In the genomic region with DNA sequence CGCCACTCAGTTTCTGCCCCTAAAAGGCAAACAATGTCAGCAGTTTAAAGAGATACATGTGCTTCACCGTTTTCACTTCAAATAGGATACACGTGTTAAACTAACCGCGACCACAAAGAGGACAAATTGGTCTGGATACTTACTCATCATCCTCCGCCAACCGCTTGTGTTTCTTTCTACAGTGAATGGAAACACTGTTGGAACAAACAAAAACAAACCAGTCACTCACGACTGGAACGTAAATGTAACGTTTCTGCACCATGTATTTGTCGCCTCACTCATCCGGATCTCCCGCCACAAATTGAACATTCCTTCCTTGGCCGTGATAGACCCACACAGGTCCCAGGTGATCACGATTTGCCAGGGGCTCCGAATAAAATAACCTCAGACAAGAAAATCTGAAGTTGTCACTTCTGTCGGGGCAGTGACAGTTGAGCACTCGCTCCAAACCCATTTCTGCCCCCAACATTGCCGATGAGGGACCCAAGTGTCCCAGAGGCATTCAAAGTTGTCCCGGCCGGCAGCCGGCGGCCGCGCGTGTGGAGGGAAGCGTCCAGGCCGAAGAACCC, we compare ENCODE assay signal across 8 mouse cellular contexts. TPM values are rescaled to one million over a fixed set of nuclear protein-coding genes. Genes with fewer than 3 reads are reported as not detected.
DNase-seq lines count a peak whose midpoint lies in the region; ATAC-seq and TF ChIP-seq lines count a peak whose summit lies in the region.

No protein-coding gene starts in this region.

- peak overlapping the region; percentile 93 for H3K9ac ChIP-seq in kidney, embryonic 16.5 days (replicated peaks; ENCODE audit: low read length)
- peak overlapping the region; percentile 86 for H3K9ac ChIP-seq in MEL (ENCODE audit: control insufficient read depth, low read depth, low read length, poor library complexity, severe bottlenecking)
- peak overlapping the region; percentile 79 for H3K9ac ChIP-seq in liver, embryonic 14.5 days (replicated peaks)

- ATAC-seq in kidney, embryonic 16.5 days (ENCODE audit: low FRiP score, low TSS enrichment), result 0 out of 2 replicates have a peak, but pooled peaks have one; percentile 1
- ATAC-seq in liver, embryonic 14.5 days (ENCODE audit: insufficient read depth), result no peak

- H3K4me3 ChIP-seq in kidney, embryonic 16.5 days (ENCODE audit: low read length), result peak overlapping the region; percentile 89
- H3K4me3 ChIP-seq in MEL (ENCODE audit: control insufficient read depth in 1 of 2, insufficient read depth in 1 of 2, low read depth in 2 of 2, low read length in 2 of 2), result peak overlapping the region; percentile 75 to 85
- H3K4me3 ChIP-seq in forebrain, embryonic 10.5 days, result peak overlapping the region; percentile 79
- peak overlapping the region; percentile 74 to 81 for H3K4me3 ChIP-seq in liver, embryonic 14.5 days (ENCODE audit: insufficient read depth in 1 of 2, low read depth in 2 of 2, low read length in 2 of 2)

- H3K79me2 ChIP-seq in MEL (ENCODE audit: control insufficient read depth, insufficient read depth, low read length, poor library complexity), result peaks cover 33% of the 10 kb centered on the region

- H3K36me3 ChIP-seq in kidney, embryonic 16.5 days (ENCODE audit: insufficient read depth, low read length), result peaks cover 9% of the 10 kb centered on the region
- peaks cover 19 to 39% of the 10 kb centered on the region in 2 experiments for H3K36me3 ChIP-seq in MEL (ENCODE audit: control insufficient read depth in 1 of 2, insufficient read depth in 2 of 2, low read length in 2 of 2)
- H3K36me3 ChIP-seq in forebrain, embryonic 10.5 days (replicated peaks), result peaks cover 36% of the 10 kb centered on the region
- peaks cover 13% of the 10 kb centered on the region for H3K36me3 ChIP-seq in liver, embryonic 14.5 days (replicated peaks; ENCODE audit: control insufficient read depth, insufficient read depth, low read depth)

- TF ChIP-seq EP300 in MEL (IDR thresholded peaks at IDR 0.05; ENCODE audit: low read depth in 1 of 2, low read length in 2 of 2), result no peak; a peak in 1 of 4 replicates
- no peak for TF ChIP-seq EP300 in liver, embryonic 14.5 days (IDR thresholded peaks at IDR 0.05; ENCODE audit: low read depth)

- no peaks in the 10 kb centered on the region for H3K9me3 ChIP-seq in kidney, embryonic 16.5 days (ENCODE audit: low read length)
- no peaks in the 10 kb centered on the region for H3K9me3 ChIP-seq in MEL (replicated peaks; ENCODE audit: insufficient read depth, low read length)
- no peaks in the 10 kb centered on the region for H3K9me3 ChIP-seq in forebrain, embryonic 10.5 days
- no peaks in the 10 kb centered on the region for H3K9me3 ChIP-seq in liver, embryonic 14.5 days (ENCODE audit: control insufficient read depth, low read length)

- no peak for TF ChIP-seq POLR2A in MEL (IDR thresholded peaks at IDR 0.05; ENCODE audit: control insufficient read depth in 1 of 2, insufficient read depth in 1 of 2, low read depth in 1 of 2, low read length in 2 of 2, poor library complexity in 1 of 2)

- no peaks in the 10 kb centered on the region for H3K27me3 ChIP-seq in kidney, embryonic 16.5 days (ENCODE audit: insufficient read depth, low read length)
- no peaks in the 10 kb centered on the region for H3K27me3 ChIP-seq in MEL (ENCODE audit: control insufficient read depth in 1 of 2, insufficient read depth in 2 of 2, low read length in 2 of 2)
- H3K27me3 ChIP-seq in forebrain, embryonic 10.5 days (ENCODE audit: poor library complexity, severe bottlenecking), result no peaks in the 10 kb centered on the region
- H3K27me3 ChIP-seq in liver, embryonic 14.5 days (ENCODE audit: control insufficient read depth, insufficient read depth, low read length), result no peaks in the 10 kb centered on the region

- no peak for DNase-seq in kidney, adult 9 months
- DNase-seq in MEL (ENCODE audit: low read depth, low spot score) (peak; percentile 73), adipocyte (ENCODE audit: low spot score) (no peak)
- DNase-seq in forebrain, embryonic 10.5 days (ENCODE audit: extremely low spot score, low spot score), result no peak
- no peak for DNase-seq in liver, embryonic 14.5 days (ENCODE audit: low read depth in 3 of 3, low spot score in 3 of 3)
- no peak for DNase-seq in adrenal gland, postnatal 4 days (ENCODE audit: low spot score in 2 of 2)
- no peak for DNase-seq in frontal cortex, adult 2 months (ENCODE audit: extremely low spot score in 1 of 2, low spot score in 1 of 2)

- H3K27ac ChIP-seq in kidney, embryonic 16.5 days (ENCODE audit: low read length), result peak overlapping the region; percentile 81
- peak overlapping the region; percentile 70 for H3K27ac ChIP-seq in MEL (ENCODE audit: control insufficient read depth, low read depth, low read length)
- H3K27ac ChIP-seq in forebrain, embryonic 10.5 days, result peak overlapping the region; percentile 94
- peak overlapping the region; percentile 8 for H3K27ac ChIP-seq in liver, embryonic 14.5 days

- WGBS in kidney, embryonic 16.5 days, result 1% methylated on average over 28 of the region's 28 CpGs
- WGBS in forebrain, embryonic 10.5 days, result 6% methylated on average over 28 of the region's 28 CpGs
- 1% methylated on average over 28 of the region's 28 CpGs for WGBS in liver, embryonic 14.5 days (ENCODE audit: insufficient replicate concordance)

- no peak for TF ChIP-seq RAD21 in MEL (IDR thresholded peaks at IDR 0.05; ENCODE audit: low read depth, low read length)

- TF ChIP-seq CTCF in MEL (IDR thresholded peaks at IDR 0.05 in 2 of 3, conservative IDR thresholded peaks at IDR 0.05 in 1 of 3; ENCODE audit: control insufficient read depth in 1 of 3, insufficient read depth in 1 of 3, low read depth in 2 of 3, low read length in 3 of 3, poor library complexity in 1 of 3, severe bottlenecking in 1 of 3), result no peak
- no peak for TF ChIP-seq CTCF in liver, embryonic 14.5 days (IDR thresholded peaks at IDR 0.05; ENCODE audit: low read depth)

- peak overlapping the region; percentile 80 for H3K4me2 ChIP-seq in kidney, embryonic 16.5 days (replicated peaks; ENCODE audit: low read depth, low read length)
- peak overlapping the region; percentile 71 for H3K4me2 ChIP-seq in liver, embryonic 14.5 days (ENCODE audit: low read depth)

- H3K4me1 ChIP-seq in kidney, embryonic 16.5 days (ENCODE audit: insufficient read depth, low read length), result peaks cover 15% of the 10 kb centered on the region
- H3K4me1 ChIP-seq in MEL (ENCODE audit: control insufficient read depth in 1 of 2, insufficient read depth in 2 of 2, low read length in 2 of 2), result peaks cover 32 to 44% of the 10 kb centered on the region in 2 experiments
- peaks cover 30% of the 10 kb centered on the region for H3K4me1 ChIP-seq in forebrain, embryonic 10.5 days
- peaks cover 15 to 24% of the 10 kb centered on the region in 2 experiments for H3K4me1 ChIP-seq in liver, embryonic 14.5 days (replicated peaks; ENCODE audit: control insufficient read depth in 2 of 2, insufficient read depth in 2 of 2, low read length in 1 of 2)

TF ChIP-seq in MEL, 35 proteins besides CTCF, POLR2A, EP300 and RAD21 (continues in another document):
- TF ChIP-seq SIN3A (IDR thresholded peaks at IDR 0.05; ENCODE audit: low read length) (peak; percentile 90), MXI1 (IDR thresholded peaks at IDR 0.05; ENCODE audit: low read depth, low read length) (peak; percentile 98), TBP (IDR thresholded peaks at IDR 0.05; ENCODE audit: low read depth, low read length) (0 out of 2 replicates have a peak, but pooled peaks have one; percentile 33), BHLHE40 (IDR thresholded peaks at IDR 0.05; ENCODE audit: borderline replicate concordance, low read depth, low read length) (no peak), MYC (IDR thresholded peaks at IDR 0.05; ENCODE audit: low read depth, low read length) (peak; percentile 99), CHD1 (IDR thresholded peaks at IDR 0.05; ENCODE audit: low read depth, low read length) (0 out of 2 replicates have a peak, but pooled peaks have one; percentile 71), MAX (IDR thresholded peaks at IDR 0.05; ENCODE audit: low read length) (peak; percentile 98), NELFE (IDR thresholded peaks at IDR 0.05; ENCODE audit: low read depth, low read length) (no peak)

RNA-seq across cellular contexts. Expression of a gene that starts 0.7 kb away (rescaled TPM):
- polyA plus RNA-seq in kidney, embryonic 16.5 days (2015; fragmentation: Nextera tagmentation; extraction: Ambion mirVana), result 19.7 and 22.1 TPM in 2 replicates
- total RNA-seq in MEL (2012; rRNA removed), result 26.3 and 35.4 TPM in 2 replicates
- 10 to 100 TPM in 1 of 2 experiments, not detected in 1; 19.4 TPM for polyA plus RNA-seq in MEL (2012; ENCODE audit: insufficient read depth in 1 of 2, insufficient read length in 2 of 2, low read depth in 1 of 2, low replicate concordance in 2 of 2, missing spikeins in 1 of 2)
- 21.5 and 27.2 TPM in 2 replicates for polyA plus RNA-seq in forebrain, embryonic 10.5 days (2016; fragmentation: Nextera tagmentation; extraction: Ambion mirVana)
- polyA plus RNA-seq in liver, embryonic 14.5 days (2012; rRNA removed), result 3.9 and 6.3 TPM in 2 replicates
- polyA plus RNA-seq in liver, embryonic 14.5 days (2014; fragmentation: Nextera tagmentation; extraction: Ambion mirVana), result 7.5 and 8.5 TPM in 2 replicates
- total RNA-seq in adrenal gland, postnatal 4 days (2021), result 10 to 100 TPM; 24.2 to 25.0 TPM
- polyA plus RNA-seq in frontal cortex, adult 2 months (2012; rRNA removed), result 10.8 and 11.1 TPM in 2 replicates

RNA-seq across cellular contexts. Expression of a gene that starts 20.9 kb away (rescaled TPM):
- polyA plus RNA-seq in kidney, embryonic 16.5 days (2015; fragmentation: Nextera tagmentation; extraction: Ambion mirVana), result 203 and 229 TPM in 2 replicates
- 84.2 and 101 TPM in 2 replicates for total RNA-seq in MEL (2012; rRNA removed)
- polyA plus RNA-seq in MEL (2012; ENCODE audit: insufficient read depth in 1 of 2, insufficient read length in 2 of 2, low read depth in 1 of 2, low replicate concordance in 2 of 2, missing spikeins in 1 of 2), result 10 to 100 TPM in 1 of 2 experiments, not detected in 1; 81.8 TPM
- polyA plus RNA-seq in forebrain, embryonic 10.5 days (2016; fragmentation: Nextera tagmentation; extraction: Ambion mirVana), result 93.9 and 99.6 TPM in 2 replicates
- polyA plus RNA-seq in liver, embryonic 14.5 days (2012; rRNA removed), result 32.0 and 33.6 TPM in 2 replicates
- polyA plus RNA-seq in liver, embryonic 14.5 days (2014; fragmentation: Nextera tagmentation; extraction: Ambion mirVana), result 87.4 and 92.5 TPM in 2 replicates
- total RNA-seq in adrenal gland, postnatal 4 days (2021), result 100 to 1,000 TPM; 129 to 137 TPM
- 59.8 and 68.6 TPM in 2 replicates for polyA plus RNA-seq in frontal cortex, adult 2 months (2012; rRNA removed)

RNA-seq across cellular contexts. Expression of a gene that starts 28.2 kb away (rescaled TPM):
- not detected in 2 replicates for polyA plus RNA-seq in kidney, embryonic 16.5 days (2015; fragmentation: Nextera tagmentation; extraction: Ambion mirVana)
- 3.4 and 5.2 TPM in 2 replicates for total RNA-seq in MEL (2012; rRNA removed)
- 1 to 10 TPM in 1 of 2 experiments, not detected in 1; 3.2 TPM for polyA plus RNA-seq in MEL (2012; ENCODE audit: insufficient read depth in 1 of 2, insufficient read length in 2 of 2, low read depth in 1 of 2, low replicate concordance in 2 of 2, missing spikeins in 1 of 2)
- polyA plus RNA-seq in forebrain, embryonic 10.5 days (2016; fragmentation: Nextera tagmentation; extraction: Ambion mirVana), result not detected in 2 replicates
- 0.17 and 0.66 TPM in 2 replicates for polyA plus RNA-seq in liver, embryonic 14.5 days (2012; rRNA removed)
- polyA plus RNA-seq in liver, embryonic 14.5 days (2014; fragmentation: Nextera tagmentation; extraction: Ambion mirVana), result 0.80 and 1.2 TPM in 2 replicates
- total RNA-seq in adrenal gland, postnatal 4 days (2021), result not detected
- polyA plus RNA-seq in frontal cortex, adult 2 months (2012; rRNA removed), result not detected in 2 replicates

Comparison
In these comparisons a context has a peak if more than half of its experiments do, and no peak if none do; other contexts are left out.
1. H3K27ac ChIP-seq: peak in every context shown above with its lines; median percentile 94 in forebrain, embryonic 10.5 days; 81 in kidney, embryonic 16.5 days; 70 in MEL; 8 in liver, embryonic 14.5 days.